Mouse (Mus musculus) liver, embryonic 14.5 days (tissue): Measurements from ENCODE around the gene Echs1. TPM values are rescaled to one million over a fixed set of nuclear protein-coding genes. Genes with fewer than 3 reads are reported as not detected.
A peak's percentile ranks its signal among the peaks of the same experiment; 100 is the strongest.

Experiments
- ATAC-seq: fragments of 200-750 bp; cut with Nextera tagmentation; 2 replicates; pipeline ENCODE4 v1.8.0; 2017; ENCODE audit warnings: moderate number of reproducible peaks, mild to moderate bottlenecking, moderate library complexity; ENCODE audit not compliant: insufficient read depth
- DNase-seq, 3 experiments: peaks; one replicate each; pipeline ENCODE4 v3.0.0-alpha.2; 2012 to 2013; ENCODE audit warnings: low read depth in 3 of 3, low spot score in 3 of 3
- H3K27ac ChIP-seq: fragments of 300-500 bp; sonication (generic); 2 replicates; pipeline ENCODE4 v1.5.1; 2014; ENCODE audit warnings: moderate library complexity, mild to moderate bottlenecking, control low read depth, inconsistent platforms
- H3K27me3 ChIP-seq: fragments of 300-500 bp; sonication (generic); 2 replicates; pipeline ENCODE4 v1.6.1; 2014; ENCODE audit warnings: mild to moderate bottlenecking, low read length, moderate library complexity; ENCODE audit not compliant: control insufficient read depth, insufficient read depth
- H3K36me3 ChIP-seq: fragments of 300-500 bp; sonication (generic); replicated peaks from 2 replicates; pipeline ENCODE4 v1.6.1; 2014; ENCODE audit warnings: low read depth; ENCODE audit not compliant: control insufficient read depth, insufficient read depth
- H3K4me1 ChIP-seq, 2 experiments: fragments of 200-500 bp in 1 of 2; fragments of 300-500 bp in 1 of 2; sonication (generic) in 1 of 2; replicated peaks; 2 replicates each; pipeline ENCODE4 v1.6.1; 2012 to 2014; ENCODE audit warnings: antibody characterized with exemption in 1 of 2, inconsistent platforms in 1 of 2, low read length in 1 of 2; ENCODE audit not compliant: control insufficient read depth in 2 of 2, insufficient read depth in 2 of 2
- H3K4me2 ChIP-seq: fragments of 300-500 bp; sonication (generic); 2 replicates; pipeline ENCODE4 v1.6.1; 2014; ENCODE audit warnings: low read depth, mild to moderate bottlenecking, control low read depth, moderate library complexity
- H3K4me3 ChIP-seq, 2 experiments: fragments of 200-500 bp in 1 of 2; fragments of 300-500 bp in 1 of 2; sonication (generic) in 1 of 2; 2 replicates each; pipeline ENCODE4 v1.5.1; 2012 to 2014; ENCODE audit warnings: low read depth in 2 of 2, low read length in 2 of 2, mild to moderate bottlenecking in 2 of 2, control low read depth in 1 of 2, inconsistent platforms in 1 of 2, moderate library complexity in 1 of 2; ENCODE audit not compliant: insufficient read depth in 1 of 2
- H3K9ac ChIP-seq: fragments of 300-500 bp; sonication (generic); replicated peaks from 2 replicates; pipeline ENCODE4 v1.6.1; 2014; ENCODE audit warnings: mild to moderate bottlenecking, control low read depth, moderate library complexity
- H3K9me3 ChIP-seq: fragments of 300-500 bp; sonication (generic); 2 replicates; pipeline ENCODE4 v1.6.1; 2016; ENCODE audit warnings: low read length, mixed read lengths; ENCODE audit not compliant: control insufficient read depth
- CTCF ChIP-seq: IDR thresholded peaks from 2 replicates; pipeline ENCODE4 v1.5.1; 2016; ENCODE audit warnings: antibody characterized with exemption, low read depth, control low read depth
- EP300 ChIP-seq: IDR thresholded peaks from 2 replicates; pipeline ENCODE4 v1.6.1; 2016; ENCODE audit warnings: antibody characterized with exemption, low read depth
- WGBS: fragments of 180-500 bp; shearing (Covaris S2); extraction: QIAGEN DNeasy Blood & Tissue Kit; methylation state at CpG from one replicate; pipeline ENCODE4 v1.1.7; 2014; ENCODE audit not compliant: insufficient replicate concordance; 5-methylcytosine and 5-hydroxymethylcytosine counted together
- polyA plus RNA-seq, 2 experiments: library from polyadenylated mRNA; depleted of rRNA in 1 of 2; stranded (reverse) in 1 of 2; unstranded in 1 of 2; fragments of >200 nt; fragmentation: Nextera tagmentation in 1 of 2; extraction: Ambion mirVana in 1 of 2; gene quantifications; 2 replicates each; pipeline versions ENCODE4 v1.2.1 to v1.2.3; 2012 to 2014

Echs1 gene
- polyA plus RNA-seq (2012; rRNA removed) (36.5 and 45.7 TPM in 2 replicates), polyA plus RNA-seq (2014; fragmentation: Nextera tagmentation; extraction: Ambion mirVana) (97.2 and 99.0 TPM in 2 replicates)

GRCm38 (mm10) chr7:140116329-140117054, at the start of gene Echs1:
Gene Echs1, minus strand, starts transcription at chr7:140116476.
- peak within 1 kb of the TSS; percentile 75 for H3K9ac ChIP-seq
- peak within 1 kb of the TSS; percentile 90 for H3K4me2 ChIP-seq
- DNase-seq (peak; percentile 82 to 85 (median 84)), ATAC-seq (peak; percentile 97)
- H3K4me1 ChIP-seq: peaks cover 7 to 13% of the 10 kb centered on the region in 2 experiments
- H3K4me3 ChIP-seq: peak within 1 kb of the TSS; percentile 80 to 81
- no peak for TF ChIP-seq EP300
- TF ChIP-seq CTCF: no peak
- H3K27ac ChIP-seq: peak within 1 kb of the TSS; percentile 67
- no peaks in the 10 kb centered on the region for H3K9me3 ChIP-seq
- no peaks in the 10 kb centered on the region for H3K27me3 ChIP-seq
- no peaks in the 10 kb centered on the region for H3K36me3 ChIP-seq
- WGBS: 4% methylated on average over 28 of the region's 28 CpGs

GRCm38 (mm10) chr7:140164664-140165063, 48.4 kb upstream of the Echs1 start, which contains the start of gene Olfr522:
Gene Olfr522, minus strand, starts transcription at chr7:140164764.
- Histone ChIP-seq H3K4me2 (no peak within 1 kb of the TSS), H3K36me3 (no peaks in the 10 kb centered on the region), H3K9me3 (no peaks in the 10 kb centered on the region), H3K27ac (no peak within 1 kb of the TSS), H3K27me3 (no peaks in the 10 kb centered on the region), H3K9ac (no peak within 1 kb of the TSS), H3K4me3 (no peak within 1 kb of the TSS), H3K4me1 (no peaks in the 10 kb centered on the region)
- TF ChIP-seq CTCF (no peak), EP300 (no peak)
- DNase-seq: no peak
- ATAC-seq: no peak
- 52% methylated on average over 7 of the region's 7 CpGs for WGBS

GRCm38 (mm10) chr7:140160363-140160762, 44.1 kb upstream of the Echs1 start:
- DNase-seq: no peak
- no peak overlapping the region for H3K27ac ChIP-seq
- 49% methylated on average over 3 of the region's 3 CpGs for WGBS
- no peak for ATAC-seq
- TF ChIP-seq CTCF: no peak
- TF ChIP-seq EP300: no peak
- no peaks in the 10 kb centered on the region for H3K9me3 ChIP-seq
- H3K36me3 ChIP-seq: no peaks in the 10 kb centered on the region
- no peak overlapping the region for H3K4me3 ChIP-seq
- no peak overlapping the region for H3K4me2 ChIP-seq
- no peaks in the 10 kb centered on the region for H3K27me3 ChIP-seq
- no peaks in the 10 kb centered on the region for H3K4me1 ChIP-seq
- no peak overlapping the region for H3K9ac ChIP-seq

- Histone ChIP-seq H3K4me3 (no peak within 1 kb of the TSS), H3K4me2 (no peak within 1 kb of the TSS), H3K4me1 (no peaks in the 10 kb centered on the region)
Measured at GRCm38 (mm10) chr7:140154218-140154927, 38.1 kb upstream of the Echs1 start, which contains the start of gene Sprn. Gene Sprn, minus strand, starts transcription at chr7:140154877.

GRCm38 (mm10) chr7:140153829-140154217, 37.5 kb upstream of the Echs1 start:
- no peak overlapping the region for H3K27ac ChIP-seq
- H3K4me3 ChIP-seq: no peak overlapping the region
- WGBS: 11% methylated on average over 4 of the region's 4 CpGs

More at GRCm38 (mm10) chr7:140154218-140154927, 38.1 kb upstream of the Echs1 start, which contains the start of gene Sprn:
- DNase-seq: no peak
- no peak within 1 kb of the TSS for H3K9ac ChIP-seq
- no peak for ATAC-seq
- TF ChIP-seq EP300: no peak
- TF ChIP-seq CTCF: no peak
- H3K27me3 ChIP-seq: peaks cover 27% of the 10 kb centered on the region
- no peak within 1 kb of the TSS for H3K27ac ChIP-seq
- 8% methylated on average over 28 of the region's 28 CpGs for WGBS
- no peaks in the 10 kb centered on the region; the same call in 1 of the 2 replicates for H3K36me3 ChIP-seq
- no peaks in the 10 kb centered on the region for H3K9me3 ChIP-seq

More at GRCm38 (mm10) chr7:140153829-140154217, 37.5 kb upstream of the Echs1 start:
- no peaks in the 10 kb centered on the region for H3K4me1 ChIP-seq
- H3K9me3 ChIP-seq: no peaks in the 10 kb centered on the region
- H3K9ac ChIP-seq: no peak overlapping the region
- no peak overlapping the region for H3K4me2 ChIP-seq
- H3K27me3 ChIP-seq: peaks cover 27% of the 10 kb centered on the region
- ATAC-seq: no peak
- no peaks in the 10 kb centered on the region; the same call in 1 of the 2 replicates for H3K36me3 ChIP-seq
- DNase-seq: no peak
- TF ChIP-seq EP300 (no peak), CTCF (no peak)
